In genomic region chr7:45589173-45589572, GRCm38 (mm10) we compare ENCODE assay signal across 8 mouse cellular contexts. TPM values are rescaled to one million over a fixed set of nuclear protein-coding genes. Genes with fewer than 3 reads are reported as not detected.
DNase-seq lines count a peak whose midpoint lies in the region; ATAC-seq and TF ChIP-seq lines count a peak whose summit lies in the region.

No protein-coding gene starts in this region.

- H3K4me1 ChIP-seq in hindbrain, embryonic 13.5 days (replicated peaks), result peaks cover 4% of the 10 kb centered on the region

- CTCF ChIA-PET in Patski (lab: Charles Lee), result interaction anchor here (0.7 to 7.0 kb wide), 13 partner anchors 12 to 212 kb away, joined by 3 to 74 read pairs (median 4); partner anchors contain the start of genes Bcat2, Ntn5 and Tulp2

- in situ Hi-C loops in Patski (cut with MboI; ENCODE audit: low pct_unique_long_range_greater_than_20kb), result no loop called here

- POLR2A ChIA-PET in Patski (lab: Charles Lee), result no interaction called here

- peak overlapping the region; percentile 66; the same call in 1 of the 2 replicates for H3K9ac ChIP-seq in hindbrain, embryonic 13.5 days

- 5% methylated on average over 19 of the region's 19 CpGs for WGBS in hindbrain, embryonic 13.5 days

- H3K9me3 ChIP-seq in hindbrain, embryonic 13.5 days, result no peaks in the 10 kb centered on the region

- peak overlapping the region; percentile 38 for H3K4me3 ChIP-seq in hindbrain, embryonic 13.5 days

- peak; percentile 76 for DNase-seq in Patski (ENCODE audit: low read depth, low spot score)
- DNase-seq in cerebellum, postnatal 14 days, result peak; percentile 95 to 96
- DNase-seq in frontal cortex, postnatal 14 days (ENCODE audit: low spot score in 2 of 2), result peak; percentile 92 to 97
- peak; percentile 84 to 90 for DNase-seq in layer of hippocampus, postnatal 25 days (ENCODE audit: extremely low spot score in 1 of 2, low spot score in 1 of 2)
- DNase-seq in lung, postnatal 25 days (ENCODE audit: low spot score), result peak; percentile 96
- peak; percentile 98 for DNase-seq in retina, postnatal 1 day
- DNase-seq in urinary bladder, adult 18-20 months (ENCODE audit: low spot score in 2 of 2), result peak; percentile 84 to 91

- peak overlapping the region; percentile 60 for H3K4me2 ChIP-seq in hindbrain, embryonic 13.5 days

- peak; percentile 86 for TF ChIP-seq CTCF in Patski (IDR thresholded peaks at IDR 0.05)

- H3K36me3 ChIP-seq in hindbrain, embryonic 13.5 days, result peaks cover 19% of the 10 kb centered on the region

- no peaks in the 10 kb centered on the region for H3K27me3 ChIP-seq in Patski
- no peaks in the 10 kb centered on the region for H3K27me3 ChIP-seq in hindbrain, embryonic 13.5 days

- H3K27ac ChIP-seq in hindbrain, embryonic 13.5 days, result peak overlapping the region; percentile 79

- peak; percentile 90 for ATAC-seq in Patski
- peak; percentile 98 for ATAC-seq in hindbrain, embryonic 13.5 days (ENCODE audit: low FRiP score)

RNA-seq across cellular contexts. Expression of gene Bcat2, which starts 19.2 kb away (rescaled TPM):
- polyA plus RNA-seq in Patski (2021), result 57.2 TPM
- polyA plus RNA-seq in hindbrain, embryonic 13.5 days (2015; fragmentation: Nextera tagmentation; extraction: Ambion mirVana), result 19.8 and 20.8 TPM in 2 replicates
- total RNA-seq in layer of hippocampus, postnatal 25 days (2021), result 10 to 100 TPM; 20.5 to 23.4 TPM

RNA-seq across cellular contexts. Expression of gene Fgf21, which starts 26.1 kb away (rescaled TPM):
- polyA plus RNA-seq in Patski (2021), result 0.14 TPM
- not detected in 2 replicates for polyA plus RNA-seq in hindbrain, embryonic 13.5 days (2015; fragmentation: Nextera tagmentation; extraction: Ambion mirVana)
- not detected for total RNA-seq in layer of hippocampus, postnatal 25 days (2021)

RNA-seq across cellular contexts. Expression of gene Fut1, which starts 27.9 kb away (rescaled TPM):
- polyA plus RNA-seq in Patski (2021), result 0.91 TPM
- 0.06 TPM in 1 of 2 replicates, not detected in the other for polyA plus RNA-seq in hindbrain, embryonic 13.5 days (2015; fragmentation: Nextera tagmentation; extraction: Ambion mirVana)
- not detected for total RNA-seq in layer of hippocampus, postnatal 25 days (2021)

RNA-seq across cellular contexts. Expression of gene Izumo1, which starts 32.4 kb away (rescaled TPM):
- polyA plus RNA-seq in Patski (2021), result 0.12 TPM
- 0.18 TPM in 1 of 2 replicates, not detected in the other for polyA plus RNA-seq in hindbrain, embryonic 13.5 days (2015; fragmentation: Nextera tagmentation; extraction: Ambion mirVana)
- total RNA-seq in layer of hippocampus, postnatal 25 days (2021), result not detected

RNA-seq across cellular contexts. Expression of gene Hsd17b14, which starts 34.5 kb away (rescaled TPM):
- polyA plus RNA-seq in Patski (2021), result 1.6 TPM
- 0.25 and 0.45 TPM in 2 replicates for polyA plus RNA-seq in hindbrain, embryonic 13.5 days (2015; fragmentation: Nextera tagmentation; extraction: Ambion mirVana)
- under 1 TPM in 1 of 2 experiments, not detected in 1; 0.54 TPM for total RNA-seq in layer of hippocampus, postnatal 25 days (2021)

Comparison
In these comparisons a context has a peak if more than half of its experiments do, and no peak if none do; other contexts are left out.
1. Peak in every context shown above with its lines: DNase-seq, ATAC-seq, H3K4me3 ChIP-seq and H3K27ac ChIP-seq.